Mouse (Mus musculus) cortical plate, adult 2 months (tissue): ENCODE measurements around the gene Arhgap24.

ENCODE experiments used
- CTCF ChIP-seq: fragments of 200-500 bp; IDR thresholded peaks from 2 replicates; pipeline ENCODE4 v1.5.1; 2011; ENCODE audit warnings: mild to moderate bottlenecking, control low read depth, low read length; ENCODE audit not compliant: insufficient read depth; ENCODE audit errors: extremely low read depth
- POLR2A ChIP-seq: fragments of 200-500 bp; IDR thresholded peaks from 2 replicates; pipeline ENCODE4 v1.6.1; 2011; ENCODE audit warnings: mild to moderate bottlenecking, low read length, control low read depth; ENCODE audit not compliant: insufficient read depth; ENCODE audit errors: extremely low read depth

- TF ChIP-seq CTCF: no peak
- no peak for TF ChIP-seq POLR2A
Measured at GRCm38 (mm10) chr5:102697784-102698183, 216.6 kb downstream of the Arhgap24 start.
